Mouse (Mus musculus): ENCODE data around the gene Gm3839. TPM values are rescaled to one million over a fixed set of nuclear protein-coding genes. Genes with fewer than 3 reads are reported as not detected.

The Gm3839 gene
- polyA plus RNA-seq, 1 experiment from 2014 or later = 2.1 TPM

DNA sequence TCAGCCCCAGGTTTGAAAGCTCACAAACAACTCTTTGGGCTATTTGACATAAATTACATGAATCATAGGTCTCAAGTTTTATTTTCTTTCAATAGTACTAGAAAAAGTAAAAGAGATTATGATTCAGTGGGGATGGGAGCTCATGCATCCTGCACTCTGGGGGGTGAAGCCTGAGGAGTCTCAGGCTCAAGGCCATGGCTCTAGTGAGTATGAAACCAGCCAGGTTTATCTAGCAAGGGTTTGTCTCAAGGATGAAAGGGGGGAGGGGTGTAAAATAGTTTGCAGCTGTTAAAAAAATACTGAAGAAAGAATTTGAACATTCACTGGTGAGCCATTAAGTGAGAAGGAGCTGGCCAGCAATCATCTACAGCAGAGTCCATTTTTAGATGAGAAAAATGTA is 108.5 kb downstream of the Gm3839 start:
- no peak overlapping the region for H3K4me2 ChIP-seq (ENCODE audit: low read depth, severe bottlenecking)

DNA sequence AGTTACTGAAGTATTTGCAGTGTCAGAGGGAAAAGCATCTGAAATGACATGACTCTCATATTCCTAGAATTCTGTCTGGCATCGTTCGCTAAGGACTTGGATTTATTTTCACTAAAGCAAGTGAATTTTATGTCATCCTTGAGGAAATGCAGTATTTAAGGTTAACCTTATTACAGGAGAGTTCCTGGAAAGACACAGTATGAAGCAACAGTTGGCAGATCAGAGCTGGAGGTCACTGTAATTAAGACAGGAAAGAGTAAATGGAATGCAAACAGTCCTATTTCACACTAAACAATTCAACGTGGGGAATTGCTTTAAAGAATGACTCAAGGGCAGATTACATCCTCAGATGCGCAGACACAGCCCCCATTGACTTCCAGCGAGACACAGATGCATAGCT is 112.0 kb downstream of the Gm3839 start:
- Histone ChIP-seq H3K9ac (ENCODE audit: low read length) (no peak overlapping the region), H3K27me3 (ENCODE audit: control insufficient read depth, insufficient read depth, low read length) (no peaks in the 10 kb centered on the region), H3K36me3 (ENCODE audit: control insufficient read depth, insufficient read depth, low read length) (no peaks in the 10 kb centered on the region), H3K27ac (replicated peaks; ENCODE audit: low read depth, low read length) (no peak overlapping the region), H3K4me2 (ENCODE audit: low read depth, severe bottlenecking) (no peak overlapping the region), H3K4me3 (ENCODE audit: low read depth, low read length) (no peak overlapping the region), H3K4me1 (ENCODE audit: control insufficient read depth, insufficient read depth, low read length) (no peaks in the 10 kb centered on the region), H3K9me3 (ENCODE audit: control insufficient read depth, low read length) (no peaks in the 10 kb centered on the region)
- DNase-seq (ENCODE audit: low spot score) (no peak), ATAC-seq (ENCODE audit: insufficient number of reproducible peaks, low FRiP score, low TSS enrichment, low read depth) (no peak)
- 42% methylated on average over 5 of the region's 5 CpGs for WGBS

More for the DNA sequence above, 108.5 kb downstream of the Gm3839 start:
- Histone ChIP-seq H3K36me3 (ENCODE audit: control insufficient read depth, insufficient read depth, low read length) (no peaks in the 10 kb centered on the region), H3K9ac (ENCODE audit: low read length) (no peak overlapping the region), H3K27me3 (ENCODE audit: control insufficient read depth, insufficient read depth, low read length) (no peaks in the 10 kb centered on the region), H3K4me3 (ENCODE audit: low read depth, low read length) (no peak overlapping the region), H3K27ac (replicated peaks; ENCODE audit: low read depth, low read length) (no peak overlapping the region), H3K4me1 (ENCODE audit: control insufficient read depth, insufficient read depth, low read length) (no peaks in the 10 kb centered on the region), H3K9me3 (ENCODE audit: control insufficient read depth, low read length) (no peaks in the 10 kb centered on the region)
- ATAC-seq (ENCODE audit: insufficient number of reproducible peaks, low FRiP score, low TSS enrichment, low read depth) (no peak), DNase-seq (ENCODE audit: low spot score) (no peak)

DNA sequence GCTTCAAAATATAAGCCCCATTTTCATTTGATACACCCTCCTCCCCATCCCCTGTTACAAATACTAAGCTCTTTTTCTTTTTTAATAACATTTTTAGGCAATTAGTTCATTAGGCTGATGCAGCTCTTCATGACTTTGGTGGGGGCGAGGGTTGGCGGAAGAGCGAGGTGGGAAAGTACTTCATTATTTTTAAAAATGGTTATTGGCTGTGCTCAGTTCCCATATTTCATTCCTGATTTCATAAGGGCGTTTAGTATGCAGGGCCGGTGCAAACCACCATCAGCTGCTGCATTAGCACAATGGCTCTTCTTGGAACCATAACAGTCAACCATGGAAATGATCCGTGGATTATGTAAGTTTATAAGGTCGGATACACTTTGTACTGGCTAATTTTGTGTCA is 124.4 kb downstream of the Gm3839 start:
- no peaks in the 10 kb centered on the region for H3K9me3 ChIP-seq (ENCODE audit: control insufficient read depth, low read length)
- no peaks in the 10 kb centered on the region; the same call in 1 of the 2 replicates for H3K4me1 ChIP-seq (ENCODE audit: control insufficient read depth, insufficient read depth, low read length)
- H3K27ac ChIP-seq (replicated peaks; ENCODE audit: low read depth, low read length) = no peak overlapping the region
- no peak overlapping the region for H3K4me3 ChIP-seq (ENCODE audit: low read depth, low read length)
- no peak overlapping the region for H3K4me2 ChIP-seq (ENCODE audit: low read depth, severe bottlenecking)
- no peak for ATAC-seq (ENCODE audit: insufficient number of reproducible peaks, low FRiP score, low TSS enrichment, low read depth)
- no peak for DNase-seq (ENCODE audit: low spot score)
- H3K27me3 ChIP-seq (ENCODE audit: control insufficient read depth, insufficient read depth, low read length) = no peaks in the 10 kb centered on the region
- WGBS = 89% methylated on average over 7 of the region's 7 CpGs
- no peaks in the 10 kb centered on the region for H3K36me3 ChIP-seq (ENCODE audit: control insufficient read depth, insufficient read depth, low read length)
- H3K9ac ChIP-seq (ENCODE audit: low read length) = no peak overlapping the region

Small RNA genes within 50 kb of the gene (microRNA-seq; reads per million reads assigned to microRNA genes)
- not detected for gene Mir5124b

Other genes starting within 250 kb of the Gm3839 start
- 1.7 and 2.4 TPM in 2 replicates for gene Fhit, start 194.7 kb downstream of the Gm3839 start, polyA plus RNA-seq (2014; fragmentation: Nextera tagmentation; extraction: Ambion mirVana)
- 33.8 and 37.8 TPM in 2 replicates for gene Ptprg, start 196.8 kb upstream of the Gm3839 start, polyA plus RNA-seq (2014; fragmentation: Nextera tagmentation; extraction: Ambion mirVana)